Mouse (Mus musculus): ENCODE measurements around the gene Man1a2. TPM values are rescaled to one million over a fixed set of nuclear protein-coding genes. Genes with fewer than 3 reads are reported as not detected.

Gene Man1a2
- polyA plus RNA-seq (2015; fragmentation: Illumina TruSeq; extraction: RNeasy Lipid Tissue Mini Kit (QIAGEN cat#74804); ENCODE audit: insufficient read depth, low read depth, low replicate concordance) = 3.8 TPM

GRCm38 (mm10) chr3:100685087-100685762 is at the start of gene Man1a2:
Gene Man1a2, minus strand, starts transcription at chr3:100685503.

Other genes starting within 250 kb of the Man1a2 start
- 21.4 TPM for gene Tent5c, start 196.2 kb downstream of the Man1a2 start, polyA plus RNA-seq (2015; fragmentation: Illumina TruSeq; extraction: RNeasy Lipid Tissue Mini Kit (QIAGEN cat#74804); ENCODE audit: insufficient read depth, low read depth, low replicate concordance)
- gene Vtcn1, start 140.0 kb upstream of the Man1a2 start, polyA plus RNA-seq (2015; fragmentation: Illumina TruSeq; extraction: RNeasy Lipid Tissue Mini Kit (QIAGEN cat#74804); ENCODE audit: insufficient read depth, low read depth, low replicate concordance) = 1.0 TPM
- 0.61 TPM for gene Trim45, start 236.7 kb upstream of the Man1a2 start, polyA plus RNA-seq (2015; fragmentation: Illumina TruSeq; extraction: RNeasy Lipid Tissue Mini Kit (QIAGEN cat#74804); ENCODE audit: insufficient read depth, low read depth, low replicate concordance)

Data from pancreas, adult 10 weeks (tissue).